Mouse (Mus musculus): ENCODE data around the gene Sec16b.

GRCm38 (mm10) chr1:157484161-157484560 is 22.4 kb upstream of the Sec16b start:
- TF ChIP-seq CTCF (IDR thresholded peaks at IDR 0.05; ENCODE audit: insufficient read depth, low read length) (no peak), POLR2A (IDR thresholded peaks at IDR 0.05; ENCODE audit: borderline replicate concordance, extremely low read depth, low read depth, low read length) (no peak)
